Mouse (Mus musculus) brown adipose tissue, adult 24 weeks (tissue): ENCODE results near the gene Slc22a21. TPM values are rescaled to one million over a fixed set of nuclear protein-coding genes. Genes with fewer than 3 reads are reported as not detected.

ENCODE experiments used
- H3K27ac ChIP-seq: fragments of 200-500 bp; replicated peaks from 2 replicates; pipeline ENCODE4 v1.5.1; 2012; ENCODE audit warnings: low read depth, mild to moderate bottlenecking, low read length
- H3K4me1 ChIP-seq: fragments of 200-500 bp; 2 replicates; pipeline ENCODE4 v1.6.1; 2012; ENCODE audit warnings: low read length, mixed read lengths; ENCODE audit not compliant: control insufficient read depth, insufficient read depth, insufficient read length
- H3K4me3 ChIP-seq: fragments of 200-500 bp; 2 replicates; pipeline ENCODE4 v1.5.1; 2012; ENCODE audit warnings: low read depth, mild to moderate bottlenecking, low read length, moderate library complexity; ENCODE audit not compliant: insufficient read depth
- polyA plus RNA-seq: library from polyadenylated mRNA; stranded (reverse); fragments of >200 nt; gene quantifications from 2 replicates; pipeline ENCODE4 v1.2.4, GENCODE M21; 2012; ENCODE audit not compliant: missing spikeins, insufficient read depth, insufficient read length

The Slc22a21 gene
- 1.4 and 1.8 TPM in 2 replicates for polyA plus RNA-seq

GRCm38 (mm10) chr11:53979788-53980621 lies at the start of gene Slc22a21:
TSS of gene Slc22a21 (minus strand) at chr11:53980332.
- no peaks in the 10 kb centered on the region for H3K4me1 ChIP-seq
- H3K4me3 ChIP-seq = peak within 1 kb of the TSS; percentile 71
- H3K27ac ChIP-seq = no peak within 1 kb of the TSS

GRCm38 (mm10) chr11:54028997-54029396 lies 48.9 kb upstream of the Slc22a21 start:
- peak overlapping the region; percentile 60 for H3K27ac ChIP-seq
- peak overlapping the region; percentile 77 for H3K4me3 ChIP-seq
- peaks cover 5% of the 10 kb centered on the region for H3K4me1 ChIP-seq

- Histone ChIP-seq H3K27ac (peak within 1 kb of the TSS; percentile 60), H3K4me1 (peaks cover 5% of the 10 kb centered on the region), H3K4me3 (peak within 1 kb of the TSS; percentile 77)
Observed at GRCm38 (mm10) chr11:54028044-54028951, 48.2 kb upstream of the Slc22a21 start, which contains the start of gene Slc22a4. TSS of gene Slc22a4 (minus strand) at chr11:54028090.

GRCm38 (mm10) chr11:54027131-54028043 lies 47.3 kb upstream of the Slc22a21 start:
- H3K27ac ChIP-seq = no peak overlapping the region
- H3K4me3 ChIP-seq = peak overlapping the region; percentile 77

GRCm38 (mm10) chr11:54026491-54027041 lies 46.4 kb upstream of the Slc22a21 start:
- Histone ChIP-seq H3K4me3 (no peak overlapping the region), H3K4me1 (peaks cover 5% of the 10 kb centered on the region), H3K27ac (no peak overlapping the region)

More at GRCm38 (mm10) chr11:54027131-54028043, 47.3 kb upstream of the Slc22a21 start:
- peaks cover 5% of the 10 kb centered on the region for H3K4me1 ChIP-seq

- Histone ChIP-seq H3K4me1 (no peaks in the 10 kb centered on the region), H3K27ac (no peak overlapping the region), H3K4me3 (no peak overlapping the region)
Observed at GRCm38 (mm10) chr11:54021396-54022093, 41.4 kb upstream of the Slc22a21 start.

DNA sequence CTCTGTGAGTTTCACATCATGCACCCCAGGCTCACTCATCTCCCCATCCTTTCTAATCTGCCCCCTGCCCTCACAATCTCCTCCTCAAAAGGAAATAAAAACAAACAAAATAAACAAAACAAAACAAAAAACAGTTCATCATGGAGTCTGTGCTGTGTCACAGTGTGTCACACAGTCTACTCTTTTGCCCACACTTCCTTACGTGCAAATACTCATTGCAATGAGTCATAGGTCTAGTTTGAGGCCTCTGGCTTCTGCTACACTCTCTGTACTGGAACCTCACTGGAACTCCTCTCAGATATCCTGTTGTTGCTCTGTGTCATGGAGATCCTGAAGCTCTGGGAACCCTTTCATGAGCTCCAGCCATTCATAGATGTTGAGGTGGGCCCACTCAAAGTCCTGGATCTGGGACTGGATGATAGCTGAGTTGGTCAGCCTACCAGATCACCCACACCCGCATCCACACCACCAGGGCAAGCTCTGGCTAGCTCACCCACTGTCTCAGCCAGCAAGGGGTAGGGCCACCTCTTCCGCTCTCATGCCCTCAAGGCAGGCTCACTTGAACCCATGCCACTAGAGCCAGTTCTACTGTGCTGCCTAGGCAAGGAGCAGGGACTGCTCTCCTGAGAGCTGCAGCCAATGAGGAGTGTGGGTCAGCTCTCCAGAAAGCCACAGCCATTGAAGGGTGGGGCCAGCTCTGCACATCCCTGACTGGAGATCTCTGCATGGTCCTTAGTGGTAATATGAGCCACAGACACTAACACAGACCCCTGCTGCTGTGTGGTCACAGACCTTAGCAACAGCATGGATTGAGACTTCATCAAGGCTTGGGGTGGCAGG lies 39.0 kb upstream of the Slc22a21 start:
- no peak overlapping the region for H3K27ac ChIP-seq
- H3K4me1 ChIP-seq = no peaks in the 10 kb centered on the region
- no peak overlapping the region for H3K4me3 ChIP-seq

DNA sequence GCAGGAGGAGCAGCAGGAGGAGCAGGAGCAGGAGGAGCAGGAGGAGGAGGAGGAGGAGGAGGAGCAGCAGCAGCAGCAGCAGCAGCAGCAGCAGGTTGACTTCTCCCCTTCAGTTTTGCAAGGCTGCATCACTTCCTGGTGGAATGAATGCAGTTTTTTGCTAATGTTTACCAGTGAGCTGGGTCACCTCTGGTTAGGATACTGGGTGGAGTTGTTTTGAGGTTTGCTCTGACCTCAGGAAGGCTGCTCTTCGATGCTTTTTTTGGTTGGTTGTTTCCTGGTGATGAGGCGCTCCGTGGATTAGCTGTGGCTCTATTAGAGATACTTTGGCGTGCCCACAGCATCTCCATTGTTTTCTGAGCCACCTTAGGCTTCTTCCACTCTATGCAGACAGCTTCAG lies 37.5 kb upstream of the Slc22a21 start:
- Histone ChIP-seq H3K4me3 (no peak overlapping the region), H3K4me1 (no peaks in the 10 kb centered on the region), H3K27ac (no peak overlapping the region)

- Histone ChIP-seq H3K4me1 (no peaks in the 10 kb centered on the region), H3K4me3 (no peak overlapping the region), H3K27ac (no peak overlapping the region)
Observed at GRCm38 (mm10) chr11:54016051-54016450, 35.9 kb upstream of the Slc22a21 start.

- no peak overlapping the region for H3K27ac ChIP-seq
- H3K4me3 ChIP-seq = no peak overlapping the region
- peaks cover 2% of the 10 kb centered on the region; the same call in 1 of the 2 replicates for H3K4me1 ChIP-seq
Observed at GRCm38 (mm10) chr11:54012961-54013360, 32.8 kb upstream of the Slc22a21 start.

- Histone ChIP-seq H3K4me3 (no peak overlapping the region), H3K4me1 (peaks cover 12% of the 10 kb centered on the region), H3K27ac (no peak overlapping the region)
Observed at GRCm38 (mm10) chr11:54011255-54011654, 31.1 kb upstream of the Slc22a21 start.

DNA sequence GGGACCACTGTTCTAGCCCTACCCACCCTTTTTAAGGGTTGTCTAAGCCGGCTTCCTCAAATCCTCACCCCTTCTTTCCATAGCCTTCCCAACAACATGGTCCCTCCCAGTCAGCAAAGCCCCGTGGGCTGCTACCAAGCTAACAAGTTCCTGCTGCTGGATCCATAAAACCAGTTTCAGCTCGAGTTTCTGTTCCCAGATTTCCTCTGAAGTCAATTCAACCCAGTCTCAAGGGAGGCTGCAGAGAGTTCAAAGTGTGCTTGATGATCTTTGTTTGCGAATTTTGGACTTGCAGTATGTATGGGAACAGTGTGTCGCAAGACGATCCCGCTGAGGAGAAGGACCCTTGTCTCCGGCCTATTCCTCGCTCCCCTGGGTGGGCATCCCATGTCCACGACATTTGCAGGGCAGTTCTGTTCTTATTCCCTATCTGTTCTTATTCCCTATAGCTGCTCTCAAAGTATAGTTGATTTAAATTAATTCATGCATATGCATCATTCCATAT lies 28.3 kb upstream of the Slc22a21 start:
- peaks cover 12% of the 10 kb centered on the region for H3K4me1 ChIP-seq
- H3K27ac ChIP-seq = peak overlapping the region; percentile 35
- no peak overlapping the region for H3K4me3 ChIP-seq

DNA sequence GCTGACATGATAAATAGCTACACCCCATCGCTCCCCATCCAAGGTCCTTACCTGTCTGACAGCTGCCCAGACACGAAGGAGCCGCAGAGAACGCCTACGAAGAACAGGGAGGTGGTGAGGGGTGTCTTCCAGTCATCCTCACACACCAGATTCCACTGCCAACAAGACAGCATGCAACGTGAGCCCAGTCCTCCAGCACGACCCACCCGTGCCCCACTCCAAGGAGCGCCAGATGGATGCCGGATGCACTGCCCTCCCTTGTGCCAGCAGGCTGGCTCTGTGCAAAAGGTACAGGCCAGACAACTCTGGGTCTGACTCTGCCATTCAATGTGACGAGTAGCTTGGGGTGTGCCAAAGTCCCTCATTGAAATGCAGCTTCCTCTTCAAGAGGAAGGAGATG lies 27.6 kb upstream of the Slc22a21 start:
- Histone ChIP-seq H3K4me3 (no peak overlapping the region), H3K27ac (peak overlapping the region; percentile 63), H3K4me1 (peaks cover 12% of the 10 kb centered on the region)
